In the genomic region with DNA sequence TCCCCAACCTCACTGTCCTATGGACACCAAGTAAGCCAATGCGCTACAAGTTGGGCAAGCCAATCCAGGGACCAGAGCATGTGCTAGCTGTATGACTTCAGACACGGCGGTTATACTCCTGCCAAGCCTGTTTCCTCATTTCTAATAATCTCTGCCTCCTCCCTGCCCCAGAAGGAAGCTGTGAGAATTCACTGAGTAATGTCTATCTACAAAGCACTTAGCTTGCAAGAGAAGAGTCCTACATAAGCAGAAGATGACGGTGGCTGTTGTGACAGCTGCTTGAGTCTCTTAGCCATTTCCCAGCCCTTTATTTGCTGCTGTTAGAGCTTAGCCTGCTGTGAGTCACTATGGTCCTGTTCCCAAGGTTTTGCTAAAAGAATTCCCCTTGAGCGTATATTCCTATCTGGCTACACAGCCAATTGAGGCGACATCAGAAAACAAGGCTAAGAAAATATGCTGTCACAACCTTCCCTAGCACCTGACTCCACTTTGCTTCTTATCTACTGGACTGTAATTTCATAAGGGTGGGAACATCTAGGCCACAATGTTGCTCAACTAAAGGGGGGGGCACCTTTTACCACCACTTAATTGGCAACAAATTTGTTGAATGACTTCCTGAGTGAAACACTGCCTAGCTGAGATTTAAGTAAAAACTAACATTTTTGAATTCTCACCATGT, we compare ENCODE assay signal across 12 mouse cellular contexts.
DNase-seq lines count a peak whose midpoint lies in the region; ATAC-seq and TF ChIP-seq lines count a peak whose summit lies in the region.
"Had no signal": no experiment of that assay in that cellular context is flagged by ENCODE, and none has a peak within 500 bp of the region (broad histone marks: within the 10 kb centered on the region; RNA-seq: fewer than 3 reads in every experiment).

No protein-coding gene starts in this region.

- TF ChIP-seq CTCF in liver, adult 2 months (IDR thresholded peaks at IDR 0.05; ENCODE audit: low read depth, low read length): no peak
- no peak for TF ChIP-seq CTCF in intestine, postnatal 0 days (IDR thresholded peaks at IDR 0.05; ENCODE audit: low read depth)
- no peak for TF ChIP-seq CTCF in small intestine, adult 2 months (IDR thresholded peaks at IDR 0.05; ENCODE audit: extremely low read depth, insufficient read length, insufficient replicate concordance, low read depth, low read length)

- H3K27me3 ChIP-seq in liver, adult 2 months (ENCODE audit: control insufficient read depth, insufficient read depth, low read length): no peaks in the 10 kb centered on the region
- H3K27me3 ChIP-seq in liver, embryonic 12.5 days (replicated peaks): no peaks in the 10 kb centered on the region
- no peaks in the 10 kb centered on the region for H3K27me3 ChIP-seq in intestine, postnatal 0 days (replicated peaks; ENCODE audit: control insufficient read depth, insufficient read depth, low read length)
- no peaks in the 10 kb centered on the region for H3K27me3 ChIP-seq in small intestine, adult 2 months (ENCODE audit: control insufficient read depth, insufficient read depth, low read length)
- H3K27me3 ChIP-seq: embryonic facial prominence, embryonic 12.5 days had no signal

- 81% methylated on average over 6 of the region's 6 CpGs for WGBS in liver, adult 2 months
- 49% methylated on average over 6 of the region's 6 CpGs for WGBS in liver, embryonic 12.5 days (ENCODE audit: insufficient replicate concordance)
- 29% methylated on average over 6 of the region's 6 CpGs for WGBS in intestine, postnatal 0 days
- WGBS in small intestine, adult 2 months: 26% methylated on average over 6 of the region's 6 CpGs

- no peak overlapping the region for H3K9ac ChIP-seq in liver, adult 2 months (ENCODE audit: low read depth, low read length)
- no peak overlapping the region for H3K9ac ChIP-seq in liver, embryonic 12.5 days
- 0 out of 2 replicates have a peak overlapping the region, but pooled peaks have one; percentile 13 for H3K9ac ChIP-seq in intestine, postnatal 0 days (ENCODE audit: low read depth, low read length)
- H3K9ac ChIP-seq: embryonic facial prominence, embryonic 12.5 days; liver, embryonic 14.5 days had no signal

- H3K9me3 ChIP-seq in liver, embryonic 12.5 days (replicated peaks): no peaks in the 10 kb centered on the region
- H3K9me3 ChIP-seq in intestine, postnatal 0 days (ENCODE audit: control insufficient read depth): no peaks in the 10 kb centered on the region
- H3K9me3 ChIP-seq: embryonic facial prominence, embryonic 12.5 days had no signal

- H3K4me3 ChIP-seq in liver, adult 2 months (ENCODE audit: insufficient read depth, low read depth, low read length): no peak overlapping the region
- H3K4me3 ChIP-seq in liver, embryonic 12.5 days: no peak overlapping the region
- no peak overlapping the region for H3K4me3 ChIP-seq in intestine, postnatal 0 days (ENCODE audit: low read depth, low read length)
- H3K4me3 ChIP-seq in small intestine, adult 2 months (ENCODE audit: low read depth, low read length): no peak overlapping the region
- H3K4me3 ChIP-seq: embryonic facial prominence, embryonic 12.5 days had no signal

- no peak for TF ChIP-seq POLR2A in liver, adult 2 months (IDR thresholded peaks at IDR 0.05; ENCODE audit: extremely low read depth, insufficient read depth, low read length)
- TF ChIP-seq POLR2A in small intestine, adult 2 months (IDR thresholded peaks at IDR 0.05; ENCODE audit: low read depth, low read length): no peak

- H3K79me2 ChIP-seq in liver, adult 2 months (ENCODE audit: control insufficient read depth, insufficient read depth, low read length): no peaks in the 10 kb centered on the region

- no peak overlapping the region for H3K27ac ChIP-seq in liver, adult 2 months (replicated peaks; ENCODE audit: insufficient read depth, low read depth, low read length)
- no peak overlapping the region for H3K27ac ChIP-seq in liver, embryonic 12.5 days
- H3K27ac ChIP-seq in intestine, postnatal 0 days (ENCODE audit: low read depth, low read length): peak overlapping the region; percentile 87
- H3K27ac ChIP-seq in small intestine, adult 2 months (ENCODE audit: insufficient read depth, low read depth, low read length): peak overlapping the region; percentile 35
- H3K27ac ChIP-seq: embryonic facial prominence, embryonic 12.5 days; liver, embryonic 14.5 days had no signal

- peak; percentile 21 for DNase-seq in liver, adult 2 months (ENCODE audit: extremely low read depth, low read depth, low spot score)
- DNase-seq in fat pad, adult 2 months (ENCODE audit: extremely low read depth, low read depth, low spot score): peak; percentile 57
- DNase-seq in thymus, postnatal 36 days: no peak
- no peak for DNase-seq in cerebellum, postnatal 25 days
- DNase-seq: right cerebral cortex, postnatal 14 days had no signal

- no peak overlapping the region for H3K4me2 ChIP-seq in liver, embryonic 12.5 days
- H3K4me2 ChIP-seq in intestine, postnatal 0 days (replicated peaks; ENCODE audit: low read depth): no peak overlapping the region; the same call in 1 of the 2 replicates
- H3K4me2 ChIP-seq: embryonic facial prominence, embryonic 12.5 days had no signal

- no peak for ATAC-seq in liver, embryonic 12.5 days
- ATAC-seq in intestine, postnatal 0 days: peak; percentile 79
- ATAC-seq in activated CD4-positive, CD25-positive, alpha-beta regulatory T cell, adult 4 months: no peak
- ATAC-seq: hindbrain, embryonic 16.5 days had no signal

- H3K4me1 ChIP-seq in liver, adult 2 months (ENCODE audit: control insufficient read depth, insufficient read depth, low read length): no peaks in the 10 kb centered on the region; the same call in 1 of the 2 replicates
- H3K4me1 ChIP-seq in liver, embryonic 12.5 days: peaks cover 20% of the 10 kb centered on the region
- 0 out of 2 replicates have a peak, but pooled peaks cover 11% of the 10 kb centered on the region for H3K4me1 ChIP-seq in intestine, postnatal 0 days (replicated peaks; ENCODE audit: control insufficient read depth, insufficient read depth, low read length)
- peaks cover 8% of the 10 kb centered on the region; the same call in 1 of the 2 replicates for H3K4me1 ChIP-seq in small intestine, adult 2 months (ENCODE audit: control insufficient read depth, insufficient read depth, insufficient read length, low read length)
- H3K4me1 ChIP-seq: embryonic facial prominence, embryonic 12.5 days had no signal

- H3K36me3 ChIP-seq in liver, adult 2 months (ENCODE audit: control insufficient read depth, insufficient read depth, low read length): no peaks in the 10 kb centered on the region
- no peaks in the 10 kb centered on the region for H3K36me3 ChIP-seq in liver, embryonic 12.5 days
- no peaks in the 10 kb centered on the region for H3K36me3 ChIP-seq in intestine, postnatal 0 days (ENCODE audit: control insufficient read depth, insufficient read depth)
- no peaks in the 10 kb centered on the region for H3K36me3 ChIP-seq in small intestine, adult 2 months (ENCODE audit: control insufficient read depth, insufficient read depth, low read length)
- H3K36me3 ChIP-seq: embryonic facial prominence, embryonic 12.5 days had no signal

Comparison
In these comparisons a context has a peak if more than half of its experiments do, and no peak if none do; other contexts are left out.
1. DNase-seq: peak in liver, adult 2 months (single experiment) and fat pad, adult 2 months (single experiment); none in thymus, postnatal 36 days (0 of 2) and cerebellum, postnatal 25 days (0 of 2).
2. H3K27ac ChIP-seq: peak in intestine, postnatal 0 days (single experiment) and small intestine, adult 2 months (single experiment); none in liver, adult 2 months (single experiment) and liver, embryonic 12.5 days (single experiment).